Mouse (Mus musculus): ENCODE measurements at regions not wholly inside any gene's neighbourhood (a gene's known extent, or its start where the extent isn't known, plus 50 kb on each side); places are given as distances from the start of the nearest gene placed in this dataset.

DNA sequence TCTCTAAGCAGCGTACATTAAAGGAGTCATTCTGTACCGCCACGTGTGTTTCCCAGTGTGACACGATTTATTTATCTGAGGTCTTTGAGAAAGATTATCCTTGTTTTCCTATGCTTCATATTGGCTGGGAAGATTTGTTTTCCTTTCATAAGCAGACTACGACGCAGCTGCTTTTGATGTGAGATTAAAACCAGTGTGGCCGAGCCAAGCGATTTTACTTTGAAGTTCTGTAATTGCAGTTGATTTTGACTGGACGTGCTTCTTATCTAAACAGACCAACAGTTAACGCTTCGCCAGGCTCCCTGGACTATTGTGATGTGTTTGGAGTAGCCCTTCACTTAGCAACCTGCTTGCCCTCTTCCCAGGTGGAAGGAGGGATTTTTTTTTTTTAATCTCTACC, 120.6 kb downstream of the Dact1 start:
- peak; percentile 40 for DNase-seq

DNA sequence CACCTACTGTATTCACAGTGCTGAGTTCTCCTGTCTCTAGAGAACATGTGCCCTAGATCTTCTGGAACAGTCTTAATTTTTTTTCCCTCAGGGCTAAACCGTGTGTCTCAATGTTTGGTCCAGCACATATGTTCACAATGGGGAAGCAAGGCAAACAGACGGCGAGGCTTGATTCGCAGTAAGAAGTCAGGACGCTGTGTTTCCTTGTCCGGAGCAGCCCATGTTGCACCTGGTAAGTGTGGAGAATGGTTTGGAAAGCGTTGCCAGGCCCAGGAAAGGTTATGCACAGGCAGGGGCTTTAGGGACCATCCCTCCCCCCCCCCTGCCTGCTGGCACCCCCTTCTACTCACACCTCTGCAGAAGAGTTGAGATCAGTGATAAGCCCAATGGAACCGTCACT, 121.4 kb downstream of the Dact1 start:
- peak; percentile 94 for DNase-seq

DNA sequence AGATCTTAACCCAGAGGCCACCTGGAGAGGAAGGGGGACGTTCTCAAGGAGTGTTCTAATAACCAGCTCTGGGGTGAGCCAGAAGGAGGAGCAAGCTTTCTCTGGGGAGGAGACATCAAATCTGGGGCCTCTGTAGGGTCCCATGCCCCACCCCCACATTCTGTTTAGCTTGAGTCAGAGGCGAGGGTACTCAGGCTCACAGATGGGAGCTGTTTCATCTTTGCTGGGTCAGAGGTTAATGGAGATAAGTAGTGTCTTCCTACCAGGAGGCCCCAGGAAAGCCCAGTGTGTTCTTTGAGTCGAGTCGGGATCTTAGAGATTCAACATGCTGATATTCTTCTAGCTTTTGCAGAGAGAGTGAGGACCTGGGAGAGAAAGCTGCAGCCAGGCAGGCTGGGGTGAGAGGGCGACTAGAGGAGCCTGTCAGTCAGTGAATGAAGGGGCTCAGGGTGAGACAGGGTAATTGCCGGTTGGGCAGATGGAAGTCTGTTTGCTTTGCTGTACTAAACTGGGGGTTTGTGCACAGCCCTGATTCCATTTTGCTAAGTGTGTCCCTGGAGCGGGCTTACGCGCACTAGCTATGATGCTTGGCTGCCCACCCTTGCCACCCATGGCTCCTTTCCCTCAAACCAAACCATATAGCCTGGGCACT, 124.0 kb downstream of the Dact1 start:
- no peak for DNase-seq

DNA sequence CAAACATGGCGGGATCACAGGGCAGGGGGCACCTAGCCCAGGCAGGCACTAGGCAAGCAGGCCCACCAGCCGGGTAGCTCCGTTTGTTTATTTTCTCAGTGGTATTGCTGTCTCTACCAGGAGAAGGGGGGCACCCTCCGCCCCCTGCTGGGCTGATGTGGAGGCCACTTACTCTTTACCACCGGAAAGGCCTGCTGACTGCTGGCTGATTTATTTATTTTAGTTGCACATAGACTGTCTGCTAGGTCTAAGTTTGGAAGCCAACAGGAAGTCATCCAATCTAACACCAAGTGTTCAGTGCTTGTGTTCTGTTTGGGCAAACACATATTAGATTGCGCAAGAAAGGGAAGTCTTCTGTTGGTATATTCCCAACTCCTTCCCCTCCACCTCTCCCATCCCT, 128.6 kb downstream of the Dact1 start:
- DNase-seq: no peak

DNA sequence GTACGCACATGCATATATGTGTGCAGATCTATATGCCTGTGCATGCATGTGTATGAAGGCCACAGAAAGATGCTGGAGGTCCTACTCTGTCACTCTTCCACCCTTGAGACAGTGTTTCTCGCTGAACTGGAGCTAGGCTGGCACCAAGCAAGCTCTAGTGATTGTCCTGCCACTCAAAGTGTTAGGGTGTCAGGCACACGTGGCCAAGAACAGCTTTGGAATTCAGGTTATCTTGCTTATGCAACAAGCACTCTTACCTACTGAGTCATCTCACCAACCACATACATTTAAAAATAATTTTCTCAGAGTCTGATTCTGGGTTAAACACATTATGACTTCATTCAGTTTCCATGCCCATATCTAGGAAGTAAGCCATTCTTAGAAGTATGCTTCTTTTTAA, 131.2 kb downstream of the Dact1 start:
- no peak for DNase-seq

DNA sequence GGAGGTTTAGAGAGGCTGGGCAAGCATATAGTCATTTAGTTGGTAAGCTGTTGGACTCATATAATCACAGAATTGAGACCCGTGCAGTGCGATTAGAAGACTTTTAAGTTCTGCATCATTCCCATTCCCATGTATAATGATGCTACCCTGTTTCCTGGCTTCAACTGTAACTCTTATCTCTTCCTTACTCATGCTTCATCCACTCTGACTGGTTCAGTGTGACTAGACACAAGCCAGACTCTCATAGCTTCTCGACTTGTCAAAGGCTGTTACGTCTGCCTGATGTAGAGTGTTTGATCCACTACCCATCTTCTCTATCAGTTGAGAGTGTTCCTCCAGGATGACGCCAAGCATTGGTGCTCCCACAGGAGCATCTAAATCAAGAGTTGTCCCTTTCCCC, 131.6 kb downstream of the Dact1 start:
- no peak for DNase-seq

DNA sequence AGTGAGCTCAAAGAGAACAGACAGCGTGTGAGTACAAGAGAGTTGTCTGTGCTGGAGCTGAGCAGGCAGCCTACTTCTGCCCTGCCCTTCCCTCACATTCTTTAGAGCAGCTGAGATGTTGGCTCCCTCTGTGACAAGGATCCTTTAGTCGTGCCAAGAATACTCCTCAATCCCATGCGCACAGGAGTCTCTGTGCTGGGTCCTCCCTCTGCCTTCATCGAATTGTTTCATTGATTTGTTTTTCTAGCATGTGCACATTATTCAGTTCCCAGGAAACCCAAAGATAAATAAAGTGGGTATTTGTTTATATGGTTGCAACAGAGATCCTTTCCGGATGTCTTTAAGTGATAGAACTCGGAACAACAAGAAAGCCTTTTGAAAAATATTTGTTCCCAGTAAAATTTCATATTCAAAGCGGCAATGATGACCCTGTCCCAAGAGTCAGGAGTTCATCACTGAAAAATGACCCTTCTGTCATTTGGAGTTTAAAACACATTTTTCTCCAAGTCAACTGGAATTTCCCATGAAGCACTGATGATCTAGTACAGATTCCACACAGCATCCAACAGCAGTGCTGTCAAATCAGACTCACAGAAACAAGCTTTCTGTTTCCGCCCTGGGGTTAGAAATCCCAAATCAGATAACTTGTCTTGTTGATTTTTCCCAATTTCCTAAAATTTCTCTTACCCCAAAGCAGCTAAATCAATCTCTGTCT, 136.7 kb downstream of the Dact1 start:
- DNase-seq: no peak

DNA sequence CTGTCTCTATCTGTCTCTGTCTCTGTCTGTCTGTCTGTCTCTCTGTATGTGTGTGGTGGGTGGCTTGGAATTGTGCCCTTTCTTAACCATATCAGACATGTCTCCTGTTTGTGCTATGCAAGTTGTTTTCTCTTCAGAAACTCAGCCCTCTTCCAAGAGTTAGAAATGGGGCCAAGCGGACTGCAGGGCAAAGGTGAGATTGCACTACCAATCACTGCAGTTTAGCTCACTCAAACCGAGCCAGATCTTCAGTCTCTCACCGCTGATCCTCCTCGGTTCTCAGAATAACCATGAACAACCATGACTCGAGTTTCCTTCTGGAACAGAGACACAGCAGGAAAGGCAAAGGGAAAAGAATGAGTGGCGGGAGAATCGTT, 137.2 kb downstream of the Dact1 start:
- no peak for DNase-seq

DNA sequence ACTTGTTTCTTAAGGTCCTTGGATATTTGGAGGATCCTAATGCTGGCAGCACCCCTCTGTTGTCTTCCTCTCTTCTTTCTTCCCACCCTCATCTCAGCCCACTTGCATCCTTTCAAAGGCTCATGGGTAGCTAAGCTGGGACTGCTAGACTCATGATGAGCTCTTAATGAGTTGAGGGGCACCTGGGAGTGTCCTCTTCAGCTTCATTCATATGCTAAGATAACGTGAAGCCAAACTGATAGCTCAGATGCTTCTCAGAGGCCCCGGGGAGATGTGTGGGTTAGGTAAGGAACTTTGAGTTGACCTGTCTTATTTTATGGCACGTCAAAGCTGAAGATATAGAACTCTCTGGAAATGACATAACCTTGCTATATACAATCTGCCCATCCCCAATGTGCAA, 139.3 kb downstream of the Dact1 start:
- DNase-seq: no peak

DNA sequence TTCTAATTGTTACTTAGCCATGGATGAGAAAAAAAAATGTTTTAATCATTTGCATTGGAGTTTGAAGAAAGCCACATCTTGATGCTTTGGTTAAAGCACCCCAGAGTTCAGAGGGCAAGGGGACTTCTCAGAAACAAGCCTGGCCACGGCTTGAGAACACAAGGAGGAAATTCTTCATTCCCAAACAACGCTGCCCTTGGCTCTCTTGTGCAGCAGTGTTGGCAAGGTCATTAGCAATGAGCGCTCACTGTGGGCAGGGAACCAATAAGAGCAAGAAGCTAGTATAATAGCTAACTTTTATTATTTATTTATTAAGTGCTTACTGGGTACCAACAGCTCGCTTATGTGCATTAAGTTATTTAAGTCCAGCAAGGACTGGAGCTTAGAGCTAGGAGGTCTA, 140.4 kb downstream of the Dact1 start:
- no peak for DNase-seq

DNA sequence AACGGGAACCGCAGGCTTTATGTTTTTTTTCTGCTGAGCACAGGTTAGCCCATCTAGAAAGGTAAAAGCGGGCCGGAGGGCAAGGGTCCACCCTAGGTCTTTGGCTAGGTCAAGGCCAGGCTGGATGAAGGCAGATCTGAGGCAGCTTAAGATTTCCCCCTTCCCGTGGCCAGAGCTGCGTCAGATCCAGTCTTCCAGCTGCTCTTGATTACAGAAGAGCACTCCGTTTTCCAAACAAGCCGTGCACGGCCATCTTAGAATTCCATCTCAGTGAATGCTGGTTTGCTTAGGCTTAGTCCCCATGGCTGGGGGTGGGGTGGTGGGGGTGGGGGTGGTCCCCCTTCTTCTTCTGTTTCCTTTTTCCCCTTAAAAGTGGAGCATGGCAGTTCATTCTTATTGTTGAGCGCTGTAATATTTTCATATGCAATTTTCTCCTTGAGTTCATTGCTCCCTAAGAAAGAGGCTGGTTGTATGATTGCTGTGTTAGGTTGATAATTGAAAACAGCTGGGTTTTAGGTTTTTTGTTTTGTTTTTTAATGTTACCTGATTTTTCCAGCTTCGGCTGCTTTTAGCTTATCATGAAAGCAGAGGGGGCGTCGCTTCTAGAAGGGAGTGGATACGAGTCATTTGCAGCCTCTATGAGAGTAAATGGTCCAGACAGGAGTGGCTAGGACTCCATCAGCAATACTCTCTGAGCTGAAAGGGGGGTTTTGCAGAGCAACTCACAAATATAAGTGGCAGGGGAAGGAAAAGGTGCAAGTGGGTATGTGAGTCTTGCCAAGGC, 141.2 kb downstream of the Dact1 start:
- DNase-seq: no peak

DNA sequence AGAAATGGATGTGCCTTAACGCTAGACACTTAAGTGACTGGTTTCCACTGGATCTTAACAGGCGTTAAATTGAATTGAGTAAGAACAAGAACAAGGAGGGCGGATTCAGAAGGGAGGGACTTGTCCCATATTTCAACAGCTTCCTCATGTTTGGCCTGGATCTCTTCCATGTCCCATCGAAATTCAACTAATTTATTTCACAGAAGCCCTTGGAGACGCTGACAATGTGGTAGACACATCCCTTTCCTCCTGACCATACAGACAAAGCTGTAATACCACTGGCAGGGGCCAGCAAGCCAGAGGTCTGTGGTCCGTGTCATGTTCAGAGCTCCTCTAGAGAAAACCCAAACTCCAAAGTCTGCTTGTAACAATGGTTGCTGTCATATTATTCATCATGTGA, 147.2 kb downstream of the Dact1 start:
- no peak for DNase-seq

DNA sequence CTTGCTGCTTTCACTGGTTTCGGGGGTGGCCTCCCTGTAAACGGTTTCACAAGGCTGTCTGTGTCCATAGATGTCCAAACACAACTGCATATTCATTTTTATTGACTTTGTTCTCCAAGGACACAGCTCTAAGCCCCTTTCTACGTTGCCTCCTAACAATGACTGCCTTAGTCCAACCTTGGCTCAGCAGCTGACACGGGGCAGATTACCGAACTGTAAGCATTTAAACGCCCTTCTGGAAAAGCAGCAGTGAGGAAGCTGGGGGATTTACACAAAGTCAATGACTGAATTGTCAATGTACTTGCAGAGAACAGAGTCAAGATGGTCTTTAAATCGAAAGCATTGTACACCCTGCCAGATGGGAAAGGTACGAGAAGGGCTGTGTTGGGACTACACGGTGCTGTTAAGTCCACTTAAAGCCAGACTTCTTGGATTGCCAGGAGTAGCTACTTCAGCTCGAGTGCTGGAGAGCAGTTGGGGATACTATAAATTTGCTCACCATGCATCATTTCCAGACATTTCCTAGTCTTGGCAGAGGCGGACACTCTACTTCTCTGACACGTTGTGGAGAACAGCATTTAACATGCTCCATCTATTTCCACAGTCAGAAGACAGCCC, 149.0 kb downstream of the Dact1 start:
- DNase-seq: no peak

DNA sequence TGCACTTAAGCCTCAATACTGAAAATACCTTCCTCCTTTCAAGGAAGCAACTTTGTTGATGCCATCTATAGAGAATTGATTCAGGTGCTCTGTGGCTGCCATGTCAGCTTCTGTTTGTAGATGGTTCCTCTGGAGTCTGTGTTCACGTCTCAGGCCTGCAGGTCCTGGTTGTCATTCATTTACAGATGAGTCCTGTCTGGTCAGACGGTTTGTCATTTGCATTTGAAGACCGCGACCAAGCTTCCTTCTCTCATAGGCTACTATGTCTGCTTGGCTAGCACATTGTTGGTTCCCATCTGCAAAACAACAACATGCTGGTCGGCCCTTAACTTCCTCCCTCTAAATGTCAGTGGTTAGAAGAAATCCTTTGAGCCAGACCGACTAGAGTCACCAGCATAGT, 151.0 kb downstream of the Dact1 start:
- no peak for DNase-seq

DNA sequence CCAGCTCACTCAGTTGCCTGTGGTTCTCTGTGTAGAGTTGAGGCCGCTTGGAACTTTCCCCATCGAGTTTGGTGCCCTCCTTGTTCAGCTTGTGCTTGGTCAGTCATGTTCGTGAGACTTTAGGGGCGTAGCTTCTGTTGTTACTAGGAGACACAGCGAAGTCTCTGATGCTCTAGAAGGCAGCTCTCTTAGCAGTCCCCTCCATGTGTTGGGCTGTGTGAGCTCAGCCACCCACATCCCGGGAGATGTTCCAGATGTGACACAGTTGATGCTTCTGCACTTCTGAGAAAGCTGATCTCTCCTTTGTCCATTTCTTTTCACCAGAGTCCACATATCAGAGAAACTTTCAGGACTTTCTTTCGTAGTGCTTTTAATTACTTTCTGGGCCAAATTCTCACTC, 158.1 kb downstream of the Dact1 start:
- DNase-seq: no peak

DNA sequence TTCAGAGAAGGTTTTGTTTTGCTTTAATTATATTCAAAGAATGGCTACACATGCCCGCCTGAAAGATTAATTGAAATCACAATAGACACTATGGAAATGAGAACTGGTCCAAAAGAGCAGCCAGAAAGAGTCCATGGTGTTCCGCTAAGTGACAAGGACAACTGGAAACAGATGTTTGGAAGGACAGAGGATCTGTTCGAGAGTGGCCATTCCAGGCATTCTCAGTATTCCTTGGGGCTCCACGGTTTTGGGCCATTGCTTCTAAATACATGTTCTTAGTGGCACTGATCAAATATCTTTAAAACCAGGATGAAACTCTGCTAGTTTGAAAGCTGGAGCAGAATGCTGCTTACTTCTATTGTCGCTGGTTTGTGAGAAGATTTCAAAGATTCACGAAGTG, 158.6 kb downstream of the Dact1 start:
- DNase-seq: no peak

DNA sequence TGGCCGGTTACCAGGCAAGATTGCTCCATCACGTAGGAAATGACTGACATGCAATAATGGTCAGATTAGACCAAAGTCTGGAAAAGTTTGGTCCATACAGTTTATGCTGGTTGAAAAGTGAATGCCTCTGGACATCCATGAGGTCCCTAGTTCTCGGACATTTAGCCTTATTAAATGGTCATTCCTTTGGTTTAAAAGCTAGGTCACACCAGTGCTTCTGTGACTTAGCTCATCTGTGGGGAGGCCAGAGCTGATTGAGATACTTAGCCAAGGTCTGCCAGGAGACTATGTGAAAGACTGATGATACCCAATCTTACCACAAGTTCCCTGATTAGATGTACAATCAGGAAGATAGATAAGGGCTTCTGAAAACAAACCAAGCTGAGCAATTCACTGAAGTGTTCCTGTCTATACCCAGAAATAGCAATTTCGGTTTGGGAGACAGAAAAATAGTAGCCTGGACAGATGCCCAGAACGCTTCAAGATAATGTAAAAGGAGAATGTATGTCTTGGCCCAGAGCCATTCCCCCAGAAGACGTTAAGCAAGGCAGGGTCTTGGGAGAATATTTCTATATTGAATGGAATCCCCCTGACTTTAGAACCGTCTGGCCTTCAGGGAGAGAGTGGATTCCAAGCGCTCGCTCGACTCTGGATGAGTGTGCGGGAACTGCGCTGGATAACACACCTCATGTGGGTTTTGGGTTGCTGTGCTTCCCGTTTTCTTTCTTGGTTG, 161.5 kb downstream of the Dact1 start:
- DNase-seq: no peak

DNA sequence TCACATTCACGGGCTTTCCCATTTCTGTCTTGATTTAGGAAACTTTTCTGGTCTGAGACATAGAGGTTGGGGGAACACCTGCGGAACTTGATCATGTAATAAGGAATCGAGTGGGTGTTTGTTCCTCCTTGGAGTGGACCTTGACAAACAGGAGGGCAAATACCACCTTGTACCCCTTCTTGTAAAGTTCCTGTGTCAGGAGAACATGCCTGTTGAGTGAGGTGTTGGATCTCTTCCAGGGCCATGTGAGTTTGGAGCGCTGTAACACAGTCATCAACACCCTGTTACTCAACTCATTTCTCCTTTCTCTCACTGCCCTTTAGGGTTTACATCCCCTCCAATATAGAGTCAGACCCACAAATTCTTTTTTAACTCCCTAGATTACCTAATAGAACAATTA, 162.0 kb downstream of the Dact1 start:
- DNase-seq: no peak

DNA sequence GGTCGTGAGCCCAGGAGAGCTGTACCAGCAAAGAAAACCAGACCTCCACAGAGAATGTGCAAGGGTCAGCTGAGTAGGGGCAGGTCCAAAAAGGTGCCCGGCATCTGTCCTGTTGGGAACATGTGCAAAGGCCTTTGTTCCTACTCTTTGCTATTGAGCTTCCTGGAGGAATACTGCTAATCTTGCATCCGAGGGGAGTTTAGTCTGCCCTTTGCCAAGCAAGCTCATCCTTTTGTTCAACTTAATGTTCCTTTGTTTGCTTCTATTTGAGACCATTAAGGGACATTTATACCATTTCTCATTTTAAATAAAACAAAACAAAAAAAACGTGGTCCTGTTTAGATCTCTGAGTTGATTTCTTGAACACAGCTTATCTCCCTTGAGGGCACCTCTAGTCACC, 166.6 kb downstream of the Dact1 start:
- DNase-seq: no peak

DNA sequence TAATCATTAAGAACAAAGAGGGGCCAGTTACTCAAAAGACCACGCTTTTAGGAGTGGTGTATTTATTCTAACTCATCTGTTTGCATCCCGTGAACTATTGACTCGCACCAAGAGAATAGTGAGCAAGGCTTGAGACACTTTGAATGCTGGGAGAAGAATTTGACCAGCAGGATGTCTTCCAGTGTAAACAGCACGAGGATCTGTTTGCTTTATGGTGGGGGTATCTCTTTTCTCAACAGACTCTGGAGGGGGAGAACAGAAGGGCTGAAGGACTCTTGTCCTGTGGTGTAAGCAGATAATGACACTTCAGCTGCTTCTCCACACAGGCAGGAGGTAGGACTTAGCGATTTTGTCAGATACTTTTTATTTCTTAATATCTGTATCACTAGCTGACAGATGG, 168.0 kb downstream of the Dact1 start:
- no peak for DNase-seq

DNA sequence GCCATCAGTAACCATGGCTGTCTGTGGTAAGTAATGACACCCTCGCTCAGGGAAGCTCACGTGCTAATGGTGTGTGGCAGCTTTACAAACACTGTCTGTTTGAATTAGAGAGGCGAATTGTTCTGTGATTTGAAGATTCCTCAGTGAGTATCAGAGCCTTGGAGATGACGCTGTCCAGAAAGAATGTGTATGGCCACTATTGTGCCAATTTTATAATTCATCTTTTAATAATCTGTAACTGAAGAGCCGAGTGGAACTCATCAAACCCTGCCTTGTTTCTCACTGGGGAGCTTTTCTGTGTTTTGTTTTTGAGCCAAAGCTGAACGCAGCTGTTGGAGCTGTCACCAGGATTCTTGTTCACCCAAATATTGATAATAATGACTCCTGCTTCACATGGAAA, 171.7 kb downstream of the Dact1 start:
- no peak for DNase-seq

DNA sequence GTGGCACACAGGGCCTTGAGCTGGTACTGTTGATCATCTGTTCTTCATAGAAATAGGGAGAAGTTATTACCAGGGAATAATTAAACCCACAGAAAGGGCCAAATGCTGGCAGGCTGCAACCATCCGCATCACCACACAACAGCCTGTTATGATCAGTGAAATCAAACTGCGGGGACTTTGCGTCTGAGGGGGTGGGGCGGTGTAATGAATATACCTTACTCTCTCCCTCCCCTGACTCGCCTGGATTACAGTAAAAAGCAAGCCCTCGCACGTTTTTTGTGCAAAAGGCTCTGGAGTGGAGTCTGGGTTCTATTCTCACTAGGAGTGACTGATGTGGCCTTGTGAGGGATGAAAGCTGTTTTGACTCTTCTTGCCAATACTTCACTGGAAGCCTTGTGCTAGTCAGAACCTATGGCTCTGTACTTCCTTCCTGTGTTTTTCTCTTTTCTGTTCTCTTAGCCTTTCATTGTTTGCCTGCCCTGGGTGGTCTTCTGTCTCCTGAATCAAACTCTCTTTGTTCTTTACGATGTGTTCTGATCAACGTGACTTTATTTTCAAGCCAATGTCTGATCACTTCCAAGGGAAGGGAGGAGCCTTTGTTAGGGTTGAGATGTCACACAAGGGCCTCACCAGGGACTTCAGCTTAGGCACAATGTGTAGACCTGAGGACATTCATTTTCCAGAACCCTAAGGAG, 172.4 kb downstream of the Dact1 start:
- DNase-seq: no peak

DNA sequence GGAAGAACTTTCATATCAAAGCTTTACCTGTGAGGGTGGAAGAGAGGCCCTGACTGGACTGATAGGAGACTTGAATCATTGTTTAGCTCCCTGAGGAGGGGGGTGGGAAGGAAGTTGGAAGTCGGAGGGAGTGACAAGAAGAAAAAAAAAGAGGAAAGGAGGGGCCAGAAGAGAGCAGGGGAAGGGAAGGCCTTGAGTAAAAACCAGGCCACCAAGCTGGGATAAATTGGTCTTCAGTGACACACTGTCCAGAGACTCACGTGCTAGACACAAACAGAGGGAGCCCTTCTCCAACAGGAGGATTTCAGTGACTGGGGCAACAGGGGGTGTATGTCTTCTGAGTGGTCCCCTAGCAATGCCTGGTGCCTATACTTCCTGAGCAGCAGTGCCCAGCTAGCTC, 172.9 kb downstream of the Dact1 start:
- no peak for DNase-seq

Measured in cerebellum, adult 11-12 months (tissue).